Mouse (Mus musculus) ovary, postnatal 36 days (tissue): ENCODE measurements around the gene Antxr2.

Experiments
- DNase-seq: peaks from one replicate; pipeline ENCODE4 v3.0.0; 2022; ENCODE audit warnings: low spot score, mixed read lengths

Antxr2 gene

DNA sequence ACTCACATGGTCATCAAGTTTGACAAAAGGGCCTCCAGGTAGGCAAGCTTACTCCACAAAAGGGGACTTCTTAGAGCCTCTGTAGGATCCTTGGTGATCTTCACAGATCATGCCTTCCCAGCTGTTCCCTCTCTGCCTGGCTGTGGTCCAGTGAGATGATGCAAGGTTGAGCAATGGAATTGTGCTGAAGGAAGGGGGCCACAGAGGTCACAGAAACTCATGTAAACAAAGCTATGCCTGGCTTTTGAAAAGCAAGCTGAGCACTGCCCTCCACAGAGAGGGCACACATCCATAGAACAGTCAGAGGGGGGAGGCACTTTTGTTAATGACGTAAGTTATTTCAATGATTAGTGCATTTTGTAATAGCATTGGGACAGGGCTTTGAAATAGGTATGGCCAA, 196.1 kb downstream of the Antxr2 start:
- DNase-seq: peak; percentile 48
